14 mouse cellular contexts compared by ENCODE assay signal in the genomic region with DNA sequence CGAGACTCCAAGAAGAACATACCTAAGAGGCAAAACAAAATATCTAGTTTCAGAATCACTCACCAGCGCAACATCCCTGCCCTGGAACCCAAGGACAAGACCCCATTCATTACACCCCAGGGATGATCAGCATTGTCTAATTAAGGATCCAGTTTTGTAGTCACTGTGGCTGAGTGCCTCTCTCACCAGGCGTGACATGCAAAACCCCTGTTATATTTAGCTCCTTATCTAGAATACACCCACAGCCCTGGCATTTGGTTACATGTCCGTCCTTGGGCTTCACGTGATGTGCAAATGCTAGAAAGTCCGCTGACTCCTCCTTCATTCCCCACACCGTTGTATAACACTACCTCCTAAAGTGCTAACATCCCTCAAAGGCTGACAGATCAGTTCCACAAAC. TPM values are rescaled to one million over a fixed set of nuclear protein-coding genes. Genes with fewer than 3 reads are reported as not detected.
DNase-seq lines count a peak whose midpoint lies in the region; ATAC-seq and TF ChIP-seq lines count a peak whose summit lies in the region.
"Had no signal": no experiment of that assay in that cellular context is flagged by ENCODE, and none has a peak within 500 bp of the region (broad histone marks: within the 10 kb centered on the region; RNA-seq: fewer than 3 reads in every experiment).

No protein-coding gene starts in this region.

- DNase-seq in stomach, postnatal 0 days (ENCODE audit: low spot score), result no peak
- DNase-seq in heart, embryonic 10.5 days (ENCODE audit: low spot score), result peak; percentile 85
- DNase-seq in liver, embryonic 13.5 days, result no peak
- DNase-seq in splenic B cell, adult 2 months (ENCODE audit: low read depth, low spot score), result peak; percentile 90
- DNase-seq in ovary, postnatal 36 days (ENCODE audit: low spot score), result no peak
- DNase-seq in lung, postnatal 14 days, result no peak
- DNase-seq in right cerebral cortex, postnatal 4 days, result no peak
- DNase-seq: cerebellum, postnatal 10 days; kidney, postnatal 25 days had no signal

- no peak overlapping the region for H3K4me2 ChIP-seq in stomach, embryonic 15.5 days
- no peak overlapping the region for H3K4me2 ChIP-seq in stomach, postnatal 0 days (replicated peaks; ENCODE audit: low read depth)
- peak overlapping the region; percentile 9; the same call in 1 of the 2 replicates for H3K4me2 ChIP-seq in liver, embryonic 13.5 days

- peak; percentile 66; the same call in 1 of the 2 replicates for ATAC-seq in stomach, embryonic 15.5 days (ENCODE audit: insufficient read depth, low FRiP score, low read depth)
- no peak for ATAC-seq in stomach, postnatal 0 days (ENCODE audit: low FRiP score, low TSS enrichment)
- peak; percentile 82 for ATAC-seq in liver, embryonic 13.5 days (ENCODE audit: low read depth)
- ATAC-seq: activated CD4-positive, CD25-positive, alpha-beta regulatory T cell, adult 4 months; hindbrain, embryonic 16.5 days had no signal

- H3K4me1 ChIP-seq in stomach, embryonic 15.5 days, result no peaks in the 10 kb centered on the region
- H3K4me1 ChIP-seq in stomach, postnatal 0 days (replicated peaks; ENCODE audit: control insufficient read depth, insufficient read depth), result no peaks in the 10 kb centered on the region
- H3K4me1 ChIP-seq in heart, embryonic 10.5 days, result peaks cover 22% of the 10 kb centered on the region
- peaks cover 44% of the 10 kb centered on the region for H3K4me1 ChIP-seq in liver, embryonic 13.5 days (replicated peaks)

- H3K27ac ChIP-seq in stomach, embryonic 15.5 days, result no peak overlapping the region
- H3K27ac ChIP-seq in stomach, postnatal 0 days (replicated peaks), result no peak overlapping the region
- peak overlapping the region; percentile 84 for H3K27ac ChIP-seq in heart, embryonic 10.5 days
- peak overlapping the region; percentile 72 for H3K27ac ChIP-seq in liver, embryonic 13.5 days

- peaks cover 48% of the 10 kb centered on the region for H3K36me3 ChIP-seq in stomach, embryonic 15.5 days
- peaks cover 26% of the 10 kb centered on the region for H3K36me3 ChIP-seq in stomach, postnatal 0 days (ENCODE audit: control insufficient read depth, insufficient read depth, low read length)
- peaks cover 69% of the 10 kb centered on the region for H3K36me3 ChIP-seq in heart, embryonic 10.5 days
- peaks cover 75% of the 10 kb centered on the region for H3K36me3 ChIP-seq in liver, embryonic 13.5 days
- H3K36me3 ChIP-seq in splenic B cell, adult 2 months (ENCODE audit: control insufficient read depth, insufficient read depth, low read length, poor library complexity, severe bottlenecking), result peaks cover 12% of the 10 kb centered on the region

- WGBS in stomach, embryonic 15.5 days, result 61% methylated on average over 7 of the region's 7 CpGs
- WGBS in stomach, postnatal 0 days, result 66% methylated on average over 7 of the region's 7 CpGs
- 35% methylated on average over 7 of the region's 7 CpGs for WGBS in heart, embryonic 10.5 days
- WGBS in liver, embryonic 13.5 days (ENCODE audit: insufficient replicate concordance), result 43% methylated on average over 7 of the region's 7 CpGs

- TF ChIP-seq CTCF in stomach, postnatal 0 days (IDR thresholded peaks at IDR 0.05; ENCODE audit: low read depth), result no peak

- H3K9ac ChIP-seq in stomach, embryonic 15.5 days, result no peak overlapping the region
- H3K9ac ChIP-seq in stomach, postnatal 0 days (ENCODE audit: low read length), result no peak overlapping the region
- H3K9ac ChIP-seq in liver, embryonic 13.5 days, result 0 out of 2 replicates have a peak overlapping the region, but pooled peaks have one; percentile 23

- H3K9me3 ChIP-seq in stomach, embryonic 15.5 days, result no peaks in the 10 kb centered on the region
- H3K9me3 ChIP-seq in stomach, postnatal 0 days (ENCODE audit: control insufficient read depth, low read length), result no peaks in the 10 kb centered on the region
- no peaks in the 10 kb centered on the region for H3K9me3 ChIP-seq in heart, embryonic 10.5 days
- no peaks in the 10 kb centered on the region for H3K9me3 ChIP-seq in liver, embryonic 13.5 days (replicated peaks)

- no peak for TF ChIP-seq EP300 in stomach, postnatal 0 days (optimal IDR thresholded peaks at IDR 0.05)

- H3K4me3 ChIP-seq in stomach, embryonic 15.5 days (replicated peaks), result no peak overlapping the region
- H3K4me3 ChIP-seq in stomach, postnatal 0 days (ENCODE audit: low read depth, low read length), result no peak overlapping the region
- H3K4me3 ChIP-seq in heart, embryonic 10.5 days, result 0 out of 2 replicates have a peak overlapping the region, but pooled peaks have one; percentile 9
- H3K4me3 ChIP-seq in liver, embryonic 13.5 days (replicated peaks), result no peak overlapping the region
- H3K4me3 ChIP-seq: myocyte had no signal

- H3K27me3 ChIP-seq in stomach, embryonic 15.5 days (replicated peaks), result no peaks in the 10 kb centered on the region
- H3K27me3 ChIP-seq in stomach, postnatal 0 days (ENCODE audit: control insufficient read depth, insufficient read depth, low read length), result no peaks in the 10 kb centered on the region
- no peaks in the 10 kb centered on the region for H3K27me3 ChIP-seq in heart, embryonic 10.5 days (ENCODE audit: insufficient read depth, poor library complexity, severe bottlenecking)
- no peaks in the 10 kb centered on the region for H3K27me3 ChIP-seq in liver, embryonic 13.5 days
- no peaks in the 10 kb centered on the region for H3K27me3 ChIP-seq in splenic B cell, adult 2 months (ENCODE audit: control insufficient read depth, insufficient read depth, low read length, poor library complexity, severe bottlenecking)

RNA-seq across cellular contexts. Expression of a gene that starts 11.0 kb away (rescaled TPM):
- polyA plus RNA-seq in stomach, embryonic 15.5 days (2015; fragmentation: Nextera tagmentation; extraction: Ambion mirVana), result 45.5 and 53.4 TPM in 2 replicates
- polyA plus RNA-seq in stomach, postnatal 0 days (2015; fragmentation: Nextera tagmentation; extraction: Ambion mirVana), result 52.3 and 55.4 TPM in 2 replicates
- polyA plus RNA-seq in heart, embryonic 10.5 days (2016; fragmentation: Nextera tagmentation; extraction: Ambion mirVana), result 29.6 and 37.0 TPM in 2 replicates
- 25.0 and 28.1 TPM in 2 replicates for polyA plus RNA-seq in liver, embryonic 13.5 days (2015; fragmentation: Nextera tagmentation; extraction: Ambion mirVana)

RNA-seq across cellular contexts. Expression of a gene that starts 25.4 kb away (rescaled TPM):
- not detected in 2 replicates for polyA plus RNA-seq in stomach, embryonic 15.5 days (2015; fragmentation: Nextera tagmentation; extraction: Ambion mirVana)
- polyA plus RNA-seq in stomach, postnatal 0 days (2015; fragmentation: Nextera tagmentation; extraction: Ambion mirVana), result not detected in 2 replicates
- not detected in 2 replicates for polyA plus RNA-seq in heart, embryonic 10.5 days (2016; fragmentation: Nextera tagmentation; extraction: Ambion mirVana)
- polyA plus RNA-seq in liver, embryonic 13.5 days (2015; fragmentation: Nextera tagmentation; extraction: Ambion mirVana), result not detected in 2 replicates
- polyA plus RNA-seq: hindbrain, embryonic 16.5 days; myocyte; thymus, postnatal 0 days had no signal

RNA-seq across cellular contexts. Expression of a gene that starts 44.4 kb away (rescaled TPM):
- 49.4 and 60.4 TPM in 2 replicates for polyA plus RNA-seq in stomach, embryonic 15.5 days (2015; fragmentation: Nextera tagmentation; extraction: Ambion mirVana)
- 29.4 and 33.4 TPM in 2 replicates for polyA plus RNA-seq in stomach, postnatal 0 days (2015; fragmentation: Nextera tagmentation; extraction: Ambion mirVana)
- polyA plus RNA-seq in heart, embryonic 10.5 days (2016; fragmentation: Nextera tagmentation; extraction: Ambion mirVana), result 42.2 and 48.8 TPM in 2 replicates
- polyA plus RNA-seq in liver, embryonic 13.5 days (2015; fragmentation: Nextera tagmentation; extraction: Ambion mirVana), result 67.4 and 74.0 TPM in 2 replicates

Comparison
In these comparisons a context has a peak if more than half of its experiments do, and no peak if none do; other contexts are left out.
1. H3K27ac ChIP-seq: peak in heart, embryonic 10.5 days (single experiment) and liver, embryonic 13.5 days (single experiment); none in stomach, embryonic 15.5 days (single experiment) and stomach, postnatal 0 days (single experiment).
2. DNase-seq: peak in heart, embryonic 10.5 days (single experiment) and splenic B cell, adult 2 months (single experiment); none in stomach, postnatal 0 days (single experiment), liver, embryonic 13.5 days (single experiment), ovary, postnatal 36 days (single experiment), lung, postnatal 14 days (single experiment) and right cerebral cortex, postnatal 4 days (single experiment).